Mouse (Mus musculus): Measurements from ENCODE around the gene Mylk2. TPM values are rescaled to one million over a fixed set of nuclear protein-coding genes. Genes with fewer than 3 reads are reported as not detected.

The Mylk2 gene
- polyA plus RNA-seq, 1 experiment from 2014 or later = 0.14 TPM

DNA sequence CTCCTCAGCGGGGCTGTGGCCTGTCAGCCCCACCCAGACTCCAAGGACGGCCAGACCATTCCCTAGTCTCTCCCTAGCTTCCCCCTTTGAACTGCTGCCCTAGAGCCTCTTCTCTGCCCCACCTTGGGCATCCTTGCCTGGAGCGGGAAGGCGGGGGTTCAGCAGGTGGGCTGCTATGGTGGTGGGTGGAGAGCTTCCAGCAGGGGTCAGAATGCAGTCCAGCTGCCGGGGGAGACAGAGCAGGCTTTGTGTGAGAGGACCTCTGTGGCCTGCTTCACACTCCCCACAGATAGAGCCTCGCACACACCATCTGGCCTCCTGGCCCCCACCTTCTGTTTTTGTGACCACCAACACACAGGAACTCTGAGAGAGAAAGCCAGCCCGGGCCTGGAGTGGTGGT, 11.2 kb downstream of the Mylk2 start:
- Histone ChIP-seq H3K27ac (ENCODE audit: low read length) (no peak overlapping the region), H3K9ac (ENCODE audit: low read depth, low read length) (no peak overlapping the region), H3K27me3 (ENCODE audit: control insufficient read depth, insufficient read depth, low read depth, low read length) (no peaks in the 10 kb centered on the region), H3K36me3 (ENCODE audit: control insufficient read depth, insufficient read depth, low read length) (no peaks in the 10 kb centered on the region), H3K9me3 (replicated peaks; ENCODE audit: control insufficient read depth, low read length, poor library complexity, severe bottlenecking) (no peaks in the 10 kb centered on the region), H3K4me2 (ENCODE audit: low read length) (no peak overlapping the region), H3K4me1 (ENCODE audit: control insufficient read depth, insufficient read depth, low read length) (no peaks in the 10 kb centered on the region), H3K4me3 (ENCODE audit: low read depth, low read length) (no peak overlapping the region)
- 35% methylated on average over 6 of the region's 7 CpGs for WGBS
- ATAC-seq = no peak

DNA sequence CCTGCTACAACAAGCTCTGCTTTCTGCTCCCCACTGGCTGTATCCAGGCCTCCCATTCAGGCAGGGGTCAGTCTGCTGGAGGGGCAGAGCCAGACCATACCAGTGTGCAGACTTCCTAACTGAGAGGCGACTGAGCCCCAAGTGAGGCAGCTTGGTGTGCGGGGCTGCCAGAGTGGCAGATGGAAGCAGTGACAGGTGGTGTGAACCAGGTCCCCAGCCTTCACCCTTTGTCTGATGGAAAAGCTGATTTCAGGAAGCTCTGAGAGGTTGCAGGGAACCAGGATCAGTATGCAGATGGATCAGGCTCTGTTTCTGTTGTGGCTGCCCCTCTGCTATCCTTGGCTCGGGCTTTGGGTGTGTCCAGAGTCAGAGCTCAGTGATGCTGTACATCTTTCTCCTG, 12.5 kb downstream of the Mylk2 start:
- 70% methylated on average over 3 of the region's 3 CpGs for WGBS
- H3K27ac ChIP-seq (ENCODE audit: low read length) = no peak overlapping the region

DNA sequence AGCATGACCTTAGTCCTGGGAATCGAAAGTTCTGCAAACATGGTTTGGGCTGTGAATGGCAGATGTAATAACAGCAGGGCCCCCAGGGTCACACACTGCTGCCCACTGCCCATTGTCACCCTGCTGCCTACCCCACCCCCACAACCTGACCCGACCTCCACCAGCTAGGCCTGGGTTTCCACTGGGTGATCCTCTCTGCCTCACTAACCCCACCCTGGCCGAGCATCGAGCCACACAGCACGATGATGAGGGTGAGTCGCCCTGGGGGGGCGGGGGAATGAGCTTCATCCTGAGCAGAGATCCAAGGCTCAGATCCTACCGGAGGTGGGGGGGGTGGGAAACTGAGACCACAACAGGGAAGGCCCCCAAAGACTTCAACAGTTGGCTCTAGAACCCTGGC, 13.0 kb downstream of the Mylk2 start:
- Histone ChIP-seq H3K36me3 (ENCODE audit: control insufficient read depth, insufficient read depth, low read length) (no peaks in the 10 kb centered on the region), H3K4me3 (ENCODE audit: low read depth, low read length) (no peak overlapping the region), H3K9me3 (replicated peaks; ENCODE audit: control insufficient read depth, low read length, poor library complexity, severe bottlenecking) (no peaks in the 10 kb centered on the region), H3K4me1 (ENCODE audit: control insufficient read depth, insufficient read depth, low read length) (no peaks in the 10 kb centered on the region), H3K27me3 (ENCODE audit: control insufficient read depth, insufficient read depth, low read depth, low read length) (no peaks in the 10 kb centered on the region), H3K4me2 (ENCODE audit: low read length) (no peak overlapping the region), H3K9ac (ENCODE audit: low read depth, low read length) (no peak overlapping the region), H3K27ac (ENCODE audit: low read length) (no peak overlapping the region)
- ATAC-seq = no peak
- 55% methylated on average over 8 of the region's 8 CpGs for WGBS

More for the DNA sequence above, 12.5 kb downstream of the Mylk2 start:
- H3K27me3 ChIP-seq (ENCODE audit: control insufficient read depth, insufficient read depth, low read depth, low read length) = no peaks in the 10 kb centered on the region
- H3K4me3 ChIP-seq (ENCODE audit: low read depth, low read length) = no peak overlapping the region
- no peak for ATAC-seq
- no peaks in the 10 kb centered on the region for H3K9me3 ChIP-seq (replicated peaks; ENCODE audit: control insufficient read depth, low read length, poor library complexity, severe bottlenecking)
- H3K4me2 ChIP-seq (ENCODE audit: low read length) = no peak overlapping the region
- no peaks in the 10 kb centered on the region for H3K4me1 ChIP-seq (ENCODE audit: control insufficient read depth, insufficient read depth, low read length)
- no peaks in the 10 kb centered on the region for H3K36me3 ChIP-seq (ENCODE audit: control insufficient read depth, insufficient read depth, low read length)
- H3K9ac ChIP-seq (ENCODE audit: low read depth, low read length) = no peak overlapping the region

DNA sequence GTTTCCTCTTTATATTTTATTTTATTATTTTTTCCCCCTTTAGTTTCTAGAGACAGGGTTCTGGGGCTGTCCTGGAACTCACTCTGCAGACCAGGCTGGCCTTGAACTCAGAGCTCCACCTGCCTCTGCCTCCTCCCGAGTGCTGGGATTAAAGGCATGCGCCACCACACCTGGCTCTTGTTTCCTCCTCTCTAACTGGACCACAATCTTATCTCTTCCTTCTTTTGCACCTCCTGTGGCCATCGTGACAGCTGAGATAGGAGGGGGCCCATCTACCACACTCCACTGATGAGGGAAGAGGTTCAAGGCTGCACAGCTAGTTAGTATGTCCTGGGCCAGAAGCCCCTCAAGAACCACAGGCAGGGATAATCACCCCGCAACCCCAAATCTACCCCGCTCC, 13.4 kb downstream of the Mylk2 start:
- Histone ChIP-seq H3K9me3 (replicated peaks; ENCODE audit: control insufficient read depth, low read length, poor library complexity, severe bottlenecking) (no peaks in the 10 kb centered on the region), H3K4me3 (ENCODE audit: low read depth, low read length) (no peak overlapping the region), H3K27ac (ENCODE audit: low read length) (no peak overlapping the region), H3K9ac (ENCODE audit: low read depth, low read length) (no peak overlapping the region), H3K4me1 (ENCODE audit: control insufficient read depth, insufficient read depth, low read length) (no peaks in the 10 kb centered on the region), H3K4me2 (ENCODE audit: low read length) (no peak overlapping the region), H3K36me3 (ENCODE audit: control insufficient read depth, insufficient read depth, low read length) (no peaks in the 10 kb centered on the region), H3K27me3 (ENCODE audit: control insufficient read depth, insufficient read depth, low read depth, low read length) (no peaks in the 10 kb centered on the region)
- WGBS = 84% methylated on average over 5 of the region's 5 CpGs
- ATAC-seq = no peak

DNA sequence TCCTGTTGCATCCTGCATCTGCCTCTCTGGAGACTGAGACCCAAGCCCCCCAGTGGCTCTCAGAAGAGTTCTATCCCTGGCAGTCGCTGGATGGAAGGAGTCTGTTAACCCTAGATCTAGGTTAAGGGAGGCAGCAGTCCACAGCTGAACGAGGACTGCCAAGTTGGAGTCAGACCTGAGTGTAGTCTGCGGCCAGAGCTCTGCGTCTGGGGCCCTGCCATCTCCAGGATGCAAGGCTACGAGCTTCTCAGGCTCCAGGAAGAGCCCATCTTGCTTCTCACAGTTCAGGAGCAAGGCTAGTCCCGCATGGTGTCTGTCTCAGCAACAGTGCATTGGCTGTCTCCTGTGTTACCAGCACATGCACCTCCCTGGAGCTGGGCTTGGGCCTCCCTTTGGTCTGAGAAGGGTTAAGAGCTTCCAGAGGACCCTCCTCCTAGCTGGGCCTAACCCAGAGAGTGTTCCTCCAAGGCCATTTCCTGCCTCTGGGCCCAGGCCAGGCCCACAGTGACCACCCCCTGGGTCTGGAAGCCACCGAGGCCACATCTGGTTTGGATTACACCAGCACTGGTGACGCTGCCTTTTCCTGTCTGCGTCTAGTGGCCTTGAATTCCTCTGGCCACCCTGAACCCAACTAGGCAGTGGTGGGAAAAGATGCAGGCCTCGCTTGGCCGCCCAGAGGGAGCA, 14.2 kb downstream of the Mylk2 start:
- ATAC-seq = no peak
- no peaks in the 10 kb centered on the region for H3K36me3 ChIP-seq (ENCODE audit: control insufficient read depth, insufficient read depth, low read length)
- no peaks in the 10 kb centered on the region for H3K9me3 ChIP-seq (replicated peaks; ENCODE audit: control insufficient read depth, low read length, poor library complexity, severe bottlenecking)
- WGBS = 75% methylated on average over 11 of the region's 11 CpGs
- H3K4me2 ChIP-seq (ENCODE audit: low read length) = no peak overlapping the region
- no peak overlapping the region for H3K4me3 ChIP-seq (ENCODE audit: low read depth, low read length)
- H3K27me3 ChIP-seq (ENCODE audit: control insufficient read depth, insufficient read depth, low read depth, low read length) = no peaks in the 10 kb centered on the region
- no peak overlapping the region for H3K27ac ChIP-seq (ENCODE audit: low read length)
- no peaks in the 10 kb centered on the region for H3K4me1 ChIP-seq (ENCODE audit: control insufficient read depth, insufficient read depth, low read length)
- H3K9ac ChIP-seq (ENCODE audit: low read depth, low read length) = no peak overlapping the region

DNA sequence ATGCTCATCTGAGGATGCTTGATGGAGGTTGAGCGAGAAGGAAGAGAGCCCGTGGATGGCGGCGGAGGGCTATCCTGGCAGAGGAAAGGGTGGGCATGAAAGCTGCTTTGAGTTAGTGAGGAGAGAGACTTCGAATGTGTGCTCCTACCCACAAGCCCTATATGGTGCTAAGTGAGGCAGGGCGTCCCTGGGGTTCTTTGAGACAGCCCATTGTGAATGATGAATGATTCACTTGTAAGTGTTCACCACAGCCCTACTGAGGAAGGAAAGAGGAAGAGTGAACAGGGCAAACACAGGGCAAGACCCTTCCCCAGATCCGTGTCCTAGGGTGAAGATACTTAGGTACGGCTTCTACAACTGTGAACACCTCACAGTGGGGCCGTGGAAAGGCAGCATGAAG, 15.7 kb downstream of the Mylk2 start:
- Histone ChIP-seq H3K27me3 (ENCODE audit: control insufficient read depth, insufficient read depth, low read depth, low read length) (no peaks in the 10 kb centered on the region), H3K27ac (ENCODE audit: low read length) (no peak overlapping the region), H3K9me3 (replicated peaks; ENCODE audit: control insufficient read depth, low read length, poor library complexity, severe bottlenecking) (no peaks in the 10 kb centered on the region), H3K4me3 (ENCODE audit: low read depth, low read length) (no peak overlapping the region), H3K4me1 (ENCODE audit: control insufficient read depth, insufficient read depth, low read length) (no peaks in the 10 kb centered on the region), H3K9ac (ENCODE audit: low read depth, low read length) (no peak overlapping the region), H3K36me3 (ENCODE audit: control insufficient read depth, insufficient read depth, low read length) (no peaks in the 10 kb centered on the region), H3K4me2 (ENCODE audit: low read length) (no peak overlapping the region)
- no peak for ATAC-seq
- WGBS = 75% methylated on average over 9 of the region's 9 CpGs

DNA sequence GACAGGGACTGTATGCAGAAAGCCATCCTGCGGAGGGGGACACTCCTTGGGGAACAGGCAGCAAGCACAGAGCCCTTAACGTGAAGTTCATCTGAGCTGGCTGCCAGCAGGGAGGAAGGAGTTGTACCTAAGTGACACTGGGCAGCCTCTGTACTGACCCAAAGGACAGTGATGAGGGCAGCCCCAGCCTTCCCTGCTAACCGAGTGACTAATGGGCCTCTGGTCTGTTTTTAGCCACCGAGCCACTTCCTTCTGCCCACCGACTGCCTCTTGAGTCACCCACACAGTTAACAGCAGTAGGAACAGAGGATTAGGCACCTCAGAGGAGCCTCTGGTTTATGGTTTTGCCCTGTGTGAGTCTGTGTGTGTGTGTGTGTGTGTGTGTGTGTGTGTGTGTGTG, 16.2 kb downstream of the Mylk2 start:
- Histone ChIP-seq H3K27me3 (ENCODE audit: control insufficient read depth, insufficient read depth, low read depth, low read length) (no peaks in the 10 kb centered on the region), H3K4me3 (ENCODE audit: low read depth, low read length) (no peak overlapping the region), H3K9me3 (replicated peaks; ENCODE audit: control insufficient read depth, low read length, poor library complexity, severe bottlenecking) (no peaks in the 10 kb centered on the region), H3K4me1 (ENCODE audit: control insufficient read depth, insufficient read depth, low read length) (no peaks in the 10 kb centered on the region), H3K36me3 (ENCODE audit: control insufficient read depth, insufficient read depth, low read length) (no peaks in the 10 kb centered on the region), H3K4me2 (ENCODE audit: low read length) (no peak overlapping the region), H3K9ac (ENCODE audit: low read depth, low read length) (no peak overlapping the region), H3K27ac (ENCODE audit: low read length) (no peak overlapping the region)
- 79% methylated on average over 5 of the region's 5 CpGs for WGBS
- no peak for ATAC-seq

DNA sequence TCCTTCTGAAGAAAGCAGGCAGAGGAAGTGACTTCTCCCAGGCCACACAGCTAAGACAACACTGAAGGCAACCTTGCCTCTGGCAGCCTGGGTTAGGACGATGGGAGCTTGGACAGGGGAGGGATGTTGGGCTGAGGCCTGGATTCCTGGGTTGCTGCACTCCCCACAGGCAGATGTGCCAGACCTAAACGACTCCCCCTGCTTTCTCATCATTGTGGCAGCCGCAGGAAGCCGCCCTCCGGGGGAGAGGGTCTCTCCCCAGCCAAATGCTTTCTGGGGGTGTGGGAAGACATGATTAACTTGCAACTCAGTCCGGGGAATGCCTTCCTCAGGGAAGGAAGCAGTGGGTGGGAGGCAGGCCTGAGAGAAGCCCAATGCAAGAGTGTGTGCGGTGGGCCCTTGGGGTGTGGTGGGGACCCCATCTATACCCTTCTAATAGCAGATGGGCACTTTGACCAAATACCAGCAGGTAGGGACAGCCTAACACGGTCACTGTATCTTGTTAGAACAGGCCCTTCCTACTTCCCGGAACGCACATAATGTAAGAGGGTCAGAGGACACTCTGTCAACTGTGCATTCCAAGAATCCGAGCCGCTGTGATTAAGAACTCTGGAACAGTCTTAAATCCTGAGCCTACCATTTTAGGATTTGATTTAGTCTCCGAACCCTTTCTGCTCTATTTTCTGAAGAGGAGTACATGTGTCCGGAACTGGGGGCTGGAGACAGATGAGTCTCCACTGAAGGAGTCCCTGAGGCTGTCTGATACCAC, 17.3 kb downstream of the Mylk2 start:
- ATAC-seq = no peak
- 50% methylated on average over 14 of the region's 14 CpGs for WGBS

DNA sequence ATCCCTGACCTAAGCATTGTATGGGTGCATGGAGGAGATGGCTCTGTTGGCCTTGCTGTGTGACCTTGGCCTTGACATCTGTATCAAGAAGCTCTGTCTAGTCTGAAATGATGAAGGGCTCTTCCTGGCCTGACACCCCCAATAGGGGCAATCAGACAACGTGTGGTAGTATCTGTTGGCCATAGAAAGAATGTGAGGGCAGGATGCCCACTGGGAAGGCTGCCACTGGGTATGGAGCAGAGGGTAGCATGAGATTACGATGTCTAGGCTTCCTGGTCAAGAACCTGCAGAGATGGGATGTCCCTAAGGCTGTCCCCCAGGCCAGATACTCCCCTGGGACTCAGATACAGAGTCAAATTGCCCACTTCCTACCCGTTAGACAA, 17.8 kb downstream of the Mylk2 start:
- no peak overlapping the region for H3K4me2 ChIP-seq (ENCODE audit: low read length)
- no peaks in the 10 kb centered on the region for H3K9me3 ChIP-seq (replicated peaks; ENCODE audit: control insufficient read depth, low read length, poor library complexity, severe bottlenecking)
- no peak for ATAC-seq
- H3K27ac ChIP-seq (ENCODE audit: low read length) = no peak overlapping the region
- no peaks in the 10 kb centered on the region for H3K36me3 ChIP-seq (ENCODE audit: control insufficient read depth, insufficient read depth, low read length)
- 65% methylated on average over 3 of the region's 3 CpGs for WGBS
- no peak overlapping the region for H3K4me3 ChIP-seq (ENCODE audit: low read depth, low read length)
- H3K4me1 ChIP-seq (ENCODE audit: control insufficient read depth, insufficient read depth, low read length) = no peaks in the 10 kb centered on the region
- H3K9ac ChIP-seq (ENCODE audit: low read depth, low read length) = no peak overlapping the region
- no peaks in the 10 kb centered on the region for H3K27me3 ChIP-seq (ENCODE audit: control insufficient read depth, insufficient read depth, low read depth, low read length)

More for the DNA sequence above, 17.3 kb downstream of the Mylk2 start:
- no peak overlapping the region for H3K4me3 ChIP-seq (ENCODE audit: low read depth, low read length)
- no peak overlapping the region for H3K27ac ChIP-seq (ENCODE audit: low read length)
- no peaks in the 10 kb centered on the region for H3K27me3 ChIP-seq (ENCODE audit: control insufficient read depth, insufficient read depth, low read depth, low read length)
- no peak overlapping the region for H3K9ac ChIP-seq (ENCODE audit: low read depth, low read length)
- no peak overlapping the region for H3K4me2 ChIP-seq (ENCODE audit: low read length)
- H3K4me1 ChIP-seq (ENCODE audit: control insufficient read depth, insufficient read depth, low read length) = no peaks in the 10 kb centered on the region
- H3K36me3 ChIP-seq (ENCODE audit: control insufficient read depth, insufficient read depth, low read length) = no peaks in the 10 kb centered on the region
- no peaks in the 10 kb centered on the region for H3K9me3 ChIP-seq (replicated peaks; ENCODE audit: control insufficient read depth, low read length, poor library complexity, severe bottlenecking)
